Mouse (Mus musculus): ENCODE data around the gene Omt2a.
"Not testable (repeated sequence)": the region's sequence is repeated elsewhere in the genome, so short reads cannot be mapped to it uniquely, and the experiment has no call there.

The Omt2a gene

DNA sequence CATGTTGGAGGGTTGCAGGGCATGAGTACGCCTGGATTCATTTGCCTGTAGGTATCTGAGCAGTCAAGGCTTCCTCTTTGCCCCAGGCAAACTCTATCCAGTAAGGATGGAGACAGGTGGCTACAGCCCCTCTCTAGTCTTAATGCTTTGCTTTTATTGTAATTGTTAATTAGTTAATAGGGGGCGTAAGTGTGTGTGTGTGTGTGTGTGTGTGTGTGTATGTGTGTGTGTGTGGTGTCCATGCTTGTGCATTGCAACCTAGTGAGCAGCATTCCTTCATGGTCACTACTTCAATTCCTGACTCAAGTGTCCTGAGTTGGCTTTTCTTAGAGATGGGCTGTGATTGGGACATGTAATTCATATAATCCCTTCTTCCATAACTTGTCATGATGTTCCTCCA, at the start of gene Omt2a:
Gene Omt2a (minus strand): TSS at position 101 of the 400 bp plus-strand sequence.
- DNase-seq (ENCODE audit: low spot score): no peak

DNA sequence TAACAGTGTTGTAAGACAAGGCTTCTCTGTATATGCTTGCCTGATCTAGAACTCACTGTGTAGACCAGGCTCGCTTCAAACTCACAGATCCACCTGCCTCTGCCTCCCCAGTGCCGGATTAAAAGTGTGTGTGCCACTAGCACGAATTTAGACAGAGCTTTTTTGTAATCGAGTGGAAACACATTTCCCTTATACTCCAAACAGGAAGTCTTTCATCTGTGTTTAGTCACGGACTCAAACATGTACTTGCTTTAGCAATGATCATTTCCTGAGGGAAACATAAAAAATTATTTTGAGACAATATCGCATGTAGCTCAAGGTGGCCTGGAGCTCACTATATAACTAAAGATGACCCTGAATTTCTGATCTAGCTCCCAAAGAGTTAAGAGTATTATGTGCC, 48.8 kb upstream of the Omt2a start:
- no peak for DNase-seq (ENCODE audit: low spot score)

DNA sequence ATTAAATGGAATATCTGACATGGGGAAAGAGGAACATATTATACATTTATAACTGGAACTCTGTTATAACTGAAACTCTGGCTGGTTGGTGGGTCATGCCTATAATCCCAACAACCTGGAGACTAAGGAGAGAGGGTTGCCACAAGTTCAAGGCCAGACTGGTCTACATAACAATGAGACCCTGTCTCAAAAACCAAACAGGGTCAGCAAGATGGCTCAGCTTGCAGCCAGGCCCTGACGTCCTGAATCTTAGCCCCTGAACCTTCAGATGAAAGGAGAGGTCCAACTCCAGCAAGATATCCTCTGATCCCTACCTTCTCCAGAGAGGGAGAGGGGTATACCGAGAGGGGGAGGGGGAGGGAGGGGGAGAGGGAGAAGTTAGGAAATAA, 45.9 kb upstream of the Omt2a start:
- DNase-seq (ENCODE audit: low spot score): no peak

DNA sequence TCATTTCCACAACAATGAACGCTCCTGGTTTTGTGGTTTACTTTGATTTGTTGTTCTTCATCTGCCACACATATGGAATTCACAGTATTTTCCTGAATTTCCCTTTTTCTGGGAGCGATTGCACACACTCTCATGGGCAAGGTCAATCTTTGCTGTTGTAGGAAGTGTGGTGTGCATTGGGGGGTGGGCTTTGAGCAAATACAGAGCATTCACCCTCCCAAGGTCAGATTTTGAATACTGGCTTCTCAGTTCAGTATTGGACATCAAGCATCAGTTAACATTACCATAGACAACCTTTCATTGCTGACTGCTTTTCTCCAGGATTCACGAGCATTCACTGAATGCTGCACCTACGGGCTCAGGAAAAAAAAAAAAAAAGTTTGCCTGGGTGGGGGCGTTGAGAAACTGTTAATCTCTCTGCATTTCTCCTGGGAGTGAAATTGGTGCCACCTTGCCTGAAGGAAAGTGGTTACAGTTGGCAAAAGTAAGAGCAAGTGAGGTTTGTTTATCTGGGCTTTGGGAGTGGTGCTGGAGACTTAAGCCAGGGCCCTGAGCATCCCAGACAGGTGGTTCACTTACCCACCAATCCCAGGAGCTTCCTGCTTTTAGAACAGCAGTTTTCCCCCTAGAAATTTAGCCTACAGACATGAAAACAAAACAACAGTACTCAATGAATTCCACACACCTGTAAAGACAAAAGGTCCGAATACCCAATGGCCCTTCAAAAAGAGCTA, 45.3 kb upstream of the Omt2a start:
- DNase-seq (ENCODE audit: low spot score): no peak

DNA sequence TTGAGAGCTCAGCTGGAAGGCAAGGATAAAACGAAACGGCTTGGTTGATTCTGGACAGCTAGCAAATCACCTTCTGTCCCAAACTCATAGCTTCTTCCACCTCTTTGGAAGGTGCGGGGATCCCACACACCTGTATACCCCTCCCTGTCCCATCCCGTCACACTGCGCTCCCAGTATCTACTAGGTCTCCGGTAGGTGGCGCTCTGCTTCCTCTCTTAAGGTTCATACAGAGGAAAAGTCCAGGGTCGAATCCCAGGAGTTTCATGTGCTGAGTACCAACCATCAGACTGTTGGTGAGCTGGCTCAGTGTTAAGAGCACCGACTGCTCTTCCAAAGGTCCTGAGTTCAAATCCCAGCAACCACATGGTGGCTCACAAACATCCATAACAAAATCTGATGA, 43.5 kb upstream of the Omt2a start:
- DNase-seq (ENCODE audit: low spot score): no peak

DNA sequence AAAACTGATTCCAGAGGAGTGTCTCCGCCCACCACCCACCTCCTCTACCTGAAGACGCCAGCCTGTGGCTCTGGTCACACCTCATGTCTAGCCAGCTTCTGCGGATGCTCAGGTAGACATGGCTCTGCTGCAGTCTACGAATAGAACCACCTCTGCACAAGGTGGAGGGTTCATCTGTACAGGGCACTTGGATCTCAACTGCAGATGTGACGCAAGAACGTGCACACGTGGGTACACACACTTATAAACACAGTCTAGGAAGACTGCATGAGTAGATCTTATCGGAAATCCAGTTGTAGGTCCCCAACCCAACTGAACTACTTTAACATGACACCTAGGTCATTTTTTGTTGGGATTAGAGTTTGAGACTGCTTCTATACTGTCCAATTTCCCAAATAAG, 41.0 kb upstream of the Omt2a start, which contains the start of gene Gsta2:
Gene Gsta2 (minus strand): TSS at position 178 of the 400 bp plus-strand sequence.
- no peak for DNase-seq (ENCODE audit: low spot score)

DNA sequence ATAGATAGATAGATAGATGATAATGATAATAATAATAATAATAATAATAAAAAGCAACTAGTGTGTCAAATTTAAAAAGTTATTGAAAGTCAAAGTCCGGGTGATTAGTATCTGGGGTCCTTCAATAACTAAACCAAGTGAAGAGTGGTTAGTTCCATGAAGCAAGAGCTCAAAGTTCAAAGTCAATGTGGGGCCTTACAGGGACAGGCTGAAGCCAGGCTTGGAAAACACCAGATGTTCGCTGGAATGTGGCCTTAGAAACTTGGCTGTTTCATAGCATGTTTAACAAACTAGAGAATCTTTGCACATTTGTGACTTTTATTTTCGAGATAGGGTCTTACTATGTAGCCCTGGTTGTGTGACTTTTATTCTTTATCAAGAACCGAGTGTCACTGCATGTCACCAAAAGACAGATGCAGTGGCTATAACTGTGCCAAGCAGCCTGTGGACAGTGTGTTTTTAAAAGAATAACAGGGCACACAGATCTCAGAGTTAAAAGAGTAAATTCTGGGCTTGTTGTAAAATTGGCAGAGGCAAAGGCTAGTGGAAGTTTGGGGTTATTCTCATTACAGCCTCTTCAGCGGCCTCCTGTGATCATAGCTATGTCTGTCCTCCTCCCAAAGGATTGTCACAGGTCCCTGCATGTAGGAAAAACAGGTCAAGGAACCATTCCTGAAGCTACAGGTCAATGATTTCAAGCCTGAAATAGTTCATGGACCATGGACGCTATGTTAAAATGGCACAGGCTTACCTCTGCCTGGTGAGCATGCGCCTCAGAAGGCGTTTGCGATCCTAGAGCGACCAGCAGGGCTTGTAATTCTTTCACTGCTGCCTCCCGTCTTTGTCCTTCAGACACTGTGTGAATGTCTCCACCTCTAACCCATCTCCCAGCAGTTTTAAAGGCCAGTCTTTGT, 40.3 kb upstream of the Omt2a start:
- no peak for DNase-seq (ENCODE audit: low spot score)

DNA sequence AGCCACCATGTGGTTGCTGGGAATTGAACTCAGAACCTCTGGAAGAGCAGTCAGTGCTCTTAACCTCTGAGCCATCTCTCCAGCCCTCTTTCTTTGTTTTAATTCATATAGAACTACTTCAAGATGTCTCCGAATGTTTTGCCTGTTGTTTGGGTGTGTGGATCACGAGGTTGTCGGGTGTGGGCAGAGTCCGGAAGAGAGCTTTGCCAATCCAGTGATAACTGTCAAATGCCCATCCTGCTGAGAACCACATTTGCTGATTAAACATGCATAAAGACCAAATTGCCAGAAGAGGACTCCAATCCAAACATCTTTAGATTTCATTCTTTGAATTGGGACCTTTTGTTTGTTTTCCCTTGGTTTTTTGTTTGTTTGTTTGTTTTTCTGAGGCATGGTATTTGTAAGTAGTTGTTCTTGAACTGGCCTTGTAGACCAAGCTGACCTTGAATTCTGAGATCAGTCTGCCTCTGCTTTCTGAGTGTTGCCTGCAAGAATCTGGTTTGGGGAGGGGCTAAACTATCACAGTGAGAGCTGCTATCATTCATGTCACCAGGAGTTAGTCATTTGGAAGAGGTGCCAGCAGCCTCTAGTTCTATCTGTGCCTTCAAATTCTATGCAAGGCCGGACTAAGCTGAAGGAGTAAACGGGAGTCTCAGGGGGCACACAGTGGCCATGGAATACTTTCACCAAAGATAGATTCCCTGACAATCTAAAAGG, 37.1 kb upstream of the Omt2a start:
- DNase-seq (ENCODE audit: low spot score): no peak

DNA sequence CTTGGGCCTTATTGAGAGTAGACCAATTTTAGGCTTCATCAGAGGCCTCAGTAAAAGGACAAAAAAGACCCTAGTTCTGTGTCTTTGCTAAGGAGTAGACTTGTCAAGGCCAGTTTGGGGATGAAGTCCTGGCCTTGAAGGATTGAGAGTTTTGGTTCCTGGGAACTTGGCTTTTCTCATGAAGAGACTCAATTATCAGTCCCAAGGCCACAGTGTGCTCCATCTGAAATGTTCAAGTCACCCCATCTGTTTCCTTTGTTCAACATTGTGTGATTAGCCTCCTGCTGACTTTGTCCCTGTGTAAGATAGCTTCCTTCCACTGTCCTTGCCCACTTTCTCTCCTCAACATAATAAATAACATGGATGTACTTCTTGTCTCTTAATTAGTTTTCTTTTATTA, 35.4 kb upstream of the Omt2a start:
- peak; percentile 34 for DNase-seq (ENCODE audit: low spot score)

DNA sequence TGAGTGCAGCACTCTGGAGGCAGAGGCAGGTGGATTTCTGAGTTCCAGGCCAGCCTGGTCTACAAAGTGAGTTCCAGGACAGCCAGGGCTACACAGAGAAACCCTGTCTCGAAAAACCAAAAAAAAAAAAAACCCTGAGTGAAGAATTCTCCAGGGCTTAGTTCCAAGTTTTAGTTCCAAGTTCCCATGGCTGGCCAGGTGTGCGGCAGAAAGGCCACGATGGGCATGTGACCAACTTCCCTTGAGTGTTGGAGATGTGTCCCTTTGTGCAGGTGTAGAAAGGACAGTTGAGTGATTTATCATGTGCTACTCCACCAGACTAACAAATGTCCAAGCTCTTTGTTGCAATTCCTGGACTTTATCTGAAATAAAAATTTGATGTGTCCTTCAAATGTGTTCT, 34.5 kb upstream of the Omt2a start:
- not testable (repeated sequence) for DNase-seq (ENCODE audit: low spot score)

DNA sequence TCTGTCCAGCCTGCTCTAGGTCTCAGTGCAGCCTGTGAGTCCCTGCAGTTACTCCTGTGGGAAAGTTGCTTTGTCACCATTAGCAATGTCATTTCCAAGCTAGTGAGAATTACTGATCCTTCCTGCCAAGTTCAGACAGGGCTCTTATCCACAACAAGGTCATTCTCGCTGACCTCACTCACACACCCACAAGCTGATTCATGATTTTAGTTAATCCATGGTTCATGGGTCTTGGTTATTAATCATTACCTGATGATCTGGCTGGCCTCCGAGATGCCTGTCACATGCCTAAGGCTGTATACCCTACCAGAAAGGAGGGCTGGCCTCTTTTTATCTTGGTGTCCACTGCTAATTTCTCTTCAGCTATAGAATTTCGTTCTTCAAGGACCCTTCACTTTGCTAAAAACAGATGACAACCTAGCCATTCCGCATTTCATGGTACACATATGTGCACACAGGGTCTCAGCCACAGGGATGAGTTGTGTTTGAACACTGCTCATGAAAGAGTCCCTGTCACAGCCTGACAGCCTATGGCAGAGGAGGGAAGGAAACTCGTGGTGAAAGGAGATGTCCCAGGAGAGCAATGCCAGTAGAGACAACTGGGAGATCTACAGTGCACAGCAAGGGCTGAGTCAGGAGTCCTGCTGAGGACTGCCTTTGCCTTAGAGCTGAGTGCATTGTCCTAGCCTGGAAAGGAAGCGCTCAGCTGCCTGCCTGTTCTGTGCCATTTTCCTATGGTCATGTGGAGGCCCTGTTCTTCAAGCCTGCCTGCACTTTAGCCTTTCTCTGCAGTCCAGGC, 33.8 kb upstream of the Omt2a start:
- peak; percentile 26 for DNase-seq (ENCODE audit: low spot score)

DNA sequence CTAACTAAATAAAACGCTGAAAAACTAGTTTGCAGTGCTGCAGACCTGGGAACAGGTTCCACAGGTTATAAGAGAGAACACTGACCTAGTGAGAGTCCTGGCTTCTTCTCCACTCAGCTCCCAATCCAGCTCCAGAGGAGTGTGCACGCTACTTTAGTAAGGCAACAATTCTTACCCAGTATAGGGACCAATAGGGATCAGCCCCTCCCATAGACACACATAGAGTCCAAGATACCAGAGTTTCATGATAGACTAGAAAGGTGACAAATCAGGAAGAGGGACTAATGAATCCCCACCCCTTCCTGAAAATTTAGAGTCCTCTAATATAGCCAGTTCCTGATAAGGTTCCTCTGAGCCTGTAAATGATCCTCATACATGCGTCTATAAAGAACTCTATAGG, 32.4 kb upstream of the Omt2a start:
- DNase-seq (ENCODE audit: low spot score): no peak

DNA sequence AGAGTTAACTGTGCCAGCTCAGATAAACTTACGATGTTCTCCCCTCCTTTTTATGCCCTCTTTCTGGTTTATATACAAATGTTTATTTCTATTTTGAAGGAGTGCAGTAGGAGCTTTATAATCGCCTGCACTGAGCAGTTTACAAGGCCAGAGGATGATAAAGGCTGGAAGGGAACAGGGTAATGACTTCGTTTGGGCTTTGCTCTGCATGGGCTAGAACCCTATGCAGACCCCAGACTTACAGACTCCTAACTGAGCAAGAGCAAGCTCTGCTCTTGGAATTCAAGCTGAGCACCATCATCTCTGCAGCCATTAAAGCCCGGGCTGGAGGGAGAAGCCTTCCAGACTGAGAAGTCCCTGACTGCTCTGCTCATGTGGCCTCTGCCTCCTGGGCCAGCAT, 30.6 kb upstream of the Omt2a start:
- DNase-seq (ENCODE audit: low spot score): not testable (repeated sequence)

DNA sequence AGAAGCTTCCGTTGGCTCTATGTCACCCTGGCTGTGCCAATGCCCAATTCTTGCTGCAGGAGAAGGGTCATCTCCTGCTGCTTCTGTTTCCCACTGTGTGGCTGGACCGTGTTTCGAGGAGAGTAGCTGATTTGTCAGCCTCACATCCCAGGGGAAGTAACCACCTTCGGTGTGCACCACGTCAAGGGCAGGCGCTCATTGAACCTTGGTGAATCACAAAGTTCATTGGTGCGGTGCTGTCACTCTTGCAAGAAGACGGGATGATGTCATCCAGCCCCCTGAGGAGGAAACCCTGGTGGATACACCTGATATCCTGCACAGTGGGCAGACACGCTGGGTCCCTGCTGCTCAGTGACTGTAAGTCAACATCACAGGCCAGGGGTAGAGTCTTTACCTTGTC, 28.5 kb upstream of the Omt2a start:
- not testable (repeated sequence) for DNase-seq (ENCODE audit: low spot score)

DNA sequence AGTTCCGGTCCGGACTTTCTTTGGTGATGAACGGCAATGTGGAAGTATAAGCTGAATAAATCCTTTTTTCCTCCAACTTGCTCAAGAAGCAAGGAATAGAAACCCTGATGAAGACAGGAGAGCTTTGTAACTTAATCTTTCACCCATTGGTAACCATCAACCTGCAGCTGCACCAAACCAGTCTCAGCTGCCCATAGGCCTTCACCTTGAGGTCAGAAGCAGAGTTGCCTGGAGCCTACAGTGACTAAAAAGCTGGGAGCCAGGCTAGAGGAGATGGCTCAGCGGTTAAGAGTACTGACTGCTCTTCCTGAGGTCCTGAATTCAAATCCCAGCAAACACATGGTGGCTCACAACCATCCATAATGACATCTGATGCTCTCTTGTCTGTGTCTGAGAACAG, 27.9 kb upstream of the Omt2a start:
- DNase-seq (ENCODE audit: low spot score): not testable (repeated sequence)

DNA sequence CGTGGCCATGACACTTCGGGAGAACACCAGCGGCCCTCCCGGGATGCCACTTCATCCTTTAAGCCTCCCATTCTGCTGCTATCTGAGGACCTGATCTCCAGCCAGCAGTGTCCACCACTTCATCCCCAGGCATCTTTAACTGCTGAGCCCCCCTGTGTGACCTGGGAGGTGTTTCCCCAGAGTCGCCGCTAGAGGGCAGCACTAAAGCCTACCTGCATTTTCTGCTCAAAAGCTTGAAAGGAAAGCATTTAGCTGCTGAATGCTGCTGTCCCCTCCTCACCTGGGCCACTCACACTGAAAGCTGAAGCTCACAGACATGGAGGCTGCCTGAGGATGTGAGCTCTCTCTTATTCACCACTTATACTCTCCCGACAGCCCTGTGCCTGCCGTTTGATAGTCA, 25.7 kb upstream of the Omt2a start:
- not testable (repeated sequence) for DNase-seq (ENCODE audit: low spot score)

DNA sequence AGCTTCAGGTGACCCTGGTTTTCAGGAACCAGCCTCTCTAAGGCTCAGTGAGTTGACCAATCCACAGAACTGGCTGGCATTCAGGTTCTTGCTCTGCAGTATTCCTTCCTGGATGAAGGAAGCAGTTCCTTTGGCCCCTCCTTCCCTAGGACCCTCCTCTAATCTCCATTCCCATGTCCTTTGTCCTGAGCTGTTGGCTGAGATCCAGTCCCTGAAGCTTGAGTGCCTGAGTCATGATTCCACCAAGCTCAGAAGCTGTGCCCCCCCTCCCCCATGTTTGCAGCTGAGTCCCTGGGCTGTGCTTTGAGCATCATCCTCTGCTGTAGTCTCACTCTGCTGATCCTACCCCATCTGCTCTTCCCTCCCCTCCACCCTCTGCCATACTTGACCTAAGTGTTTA, 22.5 kb upstream of the Omt2a start:
- DNase-seq (ENCODE audit: low spot score): not testable (repeated sequence)

DNA sequence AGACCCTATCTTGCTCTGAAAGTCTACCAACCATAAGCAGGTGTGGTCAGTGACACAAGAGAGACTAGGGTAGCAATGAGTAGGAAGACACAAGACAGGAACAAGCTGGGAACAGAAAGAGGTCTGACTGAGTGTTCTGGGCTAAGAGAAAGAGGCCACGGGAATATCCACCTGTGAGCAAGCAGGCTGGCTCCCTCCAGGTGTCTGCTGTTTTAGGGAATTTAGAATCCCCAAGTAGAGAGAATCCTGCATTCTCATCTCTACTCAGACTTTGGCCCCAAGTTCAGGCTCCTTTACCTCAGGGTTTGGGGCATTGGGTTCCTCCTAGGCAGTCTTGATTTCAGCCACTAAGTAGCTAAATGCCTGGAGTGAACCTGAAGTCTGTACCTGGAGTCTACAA, 12.7 kb upstream of the Omt2a start, which contains the start of gene Omt2b:
Gene Omt2b (plus strand): TSS at position 301 of the 400 bp plus-strand sequence.
- not testable (repeated sequence) for DNase-seq (ENCODE audit: low spot score)

DNA sequence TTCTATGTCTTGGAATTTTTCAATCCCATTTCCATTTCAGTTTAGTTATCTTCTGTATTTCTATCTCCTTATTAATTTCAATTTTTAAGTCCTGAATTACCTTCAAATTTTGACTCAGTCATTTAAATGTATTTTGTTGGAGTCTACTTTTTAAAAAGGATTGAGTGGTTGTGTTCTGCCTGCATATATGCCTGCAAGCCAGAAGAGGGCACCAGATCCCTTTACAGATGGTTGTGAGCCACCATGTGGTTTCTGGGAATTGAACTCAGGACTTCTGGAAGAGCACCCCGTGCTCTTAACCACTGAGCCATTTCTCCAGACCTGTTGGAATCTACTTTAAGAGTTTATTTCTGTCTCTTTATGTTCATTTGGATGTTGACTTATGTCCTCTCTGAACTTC, 4.9 kb upstream of the Omt2a start:
- DNase-seq (ENCODE audit: low spot score): no peak

DNA sequence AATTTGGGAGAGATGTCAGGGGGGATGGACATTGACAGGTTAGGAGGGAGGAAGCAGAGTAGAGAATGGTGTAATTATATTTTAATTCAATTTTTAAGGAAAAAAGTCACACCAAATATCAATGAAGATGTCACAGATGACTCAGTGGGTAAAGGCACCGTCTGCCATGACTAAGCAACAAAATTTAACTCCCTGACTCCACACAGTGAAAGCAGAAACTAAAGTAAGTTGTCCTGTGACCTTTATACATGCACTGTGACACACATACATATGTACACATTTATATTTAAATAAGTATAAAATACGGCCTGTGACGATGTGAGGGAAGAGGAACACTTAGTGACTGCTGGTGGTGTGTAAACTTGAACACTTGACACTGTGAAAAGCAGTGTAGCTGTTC, 6.5 kb downstream of the Omt2a start:
- DNase-seq (ENCODE audit: low spot score): not testable (repeated sequence)

DNA sequence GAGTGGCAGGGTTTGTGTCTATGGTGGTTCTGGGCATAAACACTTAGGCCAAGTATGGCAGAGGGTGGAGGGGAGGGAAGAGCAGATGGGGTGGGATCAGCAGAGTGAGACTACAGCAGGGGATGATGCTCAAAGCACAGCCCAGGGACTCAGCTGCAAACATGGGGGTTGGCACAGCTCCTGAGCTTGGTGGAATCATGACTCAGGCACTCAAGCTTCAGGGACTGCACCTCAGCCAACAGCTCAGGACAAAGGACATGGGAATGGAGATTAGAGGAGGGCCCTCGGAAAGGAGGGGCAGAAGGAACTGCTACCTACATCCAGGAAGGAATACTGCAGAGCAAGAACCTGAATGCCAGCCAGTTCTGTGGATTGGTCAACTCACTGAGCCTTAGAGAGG, 15.5 kb downstream of the Omt2a start:
- not testable (repeated sequence) for DNase-seq (ENCODE audit: low spot score)

DNA sequence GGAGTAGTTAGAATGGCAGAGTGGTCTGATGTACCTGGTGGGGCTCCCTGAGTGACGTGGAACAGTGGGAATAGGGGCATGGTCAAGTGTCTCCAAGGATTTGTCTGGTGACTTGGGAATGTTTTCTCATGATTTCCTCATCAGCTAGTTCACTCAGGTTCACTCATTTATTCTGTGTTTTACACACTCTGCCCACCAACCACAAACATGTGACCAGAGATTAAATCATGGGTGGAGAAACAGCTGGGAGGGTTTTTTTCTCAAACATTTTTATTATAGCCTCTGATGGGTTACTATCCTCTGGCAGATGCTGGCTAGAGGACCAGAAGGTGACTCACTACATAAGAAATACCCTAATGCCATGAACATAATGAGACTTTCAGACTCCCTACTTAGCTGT, 16.4 kb downstream of the Omt2a start:
- DNase-seq (ENCODE audit: low spot score): no peak

Data from ovary, adult 18-20 months (tissue).